Mouse (Mus musculus): ENCODE measurements around the gene Gramd4. TPM values are rescaled to one million over a fixed set of nuclear protein-coding genes. Genes with fewer than 3 reads are reported as not detected.

The Gramd4 gene
- polyA plus RNA-seq, 1 experiment, result 15.0 TPM

DNA sequence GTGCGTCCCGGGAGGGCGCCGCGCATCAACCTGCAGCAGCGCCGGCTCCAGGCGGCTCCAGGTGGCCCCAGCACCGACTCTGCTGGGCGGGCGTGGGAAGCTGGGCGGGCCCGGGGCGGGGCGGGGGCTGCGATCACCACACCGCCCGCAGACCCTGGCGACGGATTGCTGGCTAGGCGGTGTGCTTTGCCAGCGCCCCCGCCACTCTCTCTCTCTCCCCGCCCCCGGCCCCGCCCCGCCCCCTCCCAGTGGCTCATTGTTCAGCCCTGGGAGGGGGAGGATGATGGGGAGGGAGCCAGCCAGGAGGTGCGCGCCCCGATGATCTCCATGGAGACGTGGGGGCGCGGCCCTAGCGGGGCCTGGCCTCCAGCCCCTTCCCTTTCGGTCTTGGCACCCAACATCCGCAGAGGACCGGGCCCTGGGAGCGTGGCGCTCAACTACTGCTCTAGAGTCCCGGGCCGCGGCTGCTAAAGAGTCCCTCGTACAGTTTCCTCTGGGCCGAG, 23.4 kb upstream of the Gramd4 start:
- no peaks in the 10 kb centered on the region for H3K36me3 ChIP-seq (ENCODE audit: control insufficient read depth, insufficient read depth)
- H3K79me2 ChIP-seq (ENCODE audit: control insufficient read depth, insufficient read depth), result no peaks in the 10 kb centered on the region
- H3ac ChIP-seq (ENCODE audit: control insufficient read depth, insufficient read length), result no peak overlapping the region
- H3K27me3 ChIP-seq (ENCODE audit: control insufficient read depth, insufficient read depth, insufficient read length), result peaks cover 47% of the 10 kb centered on the region
- peak overlapping the region; percentile 27 for H3K4me2 ChIP-seq (ENCODE audit: low read depth)
- TF ChIP-seq POLR2AphosphoS2 (IDR thresholded peaks at IDR 0.05; ENCODE audit: insufficient read length, low read depth), result no peak
- no peak for TF ChIP-seq TCF3 (IDR thresholded peaks at IDR 0.05; ENCODE audit: insufficient read length, low read depth)
- no peak for TF ChIP-seq SRF (IDR thresholded peaks at IDR 0.05; ENCODE audit: control insufficient read depth, insufficient read length, low read depth)
- no peak for TF ChIP-seq POLR2A (IDR thresholded peaks at IDR 0.05; ENCODE audit: insufficient read length, low read depth)
- TF ChIP-seq E2F4 (IDR thresholded peaks at IDR 0.05; ENCODE audit: insufficient read depth), result no peak
- no peak for TF ChIP-seq TCF12 (IDR thresholded peaks at IDR 0.05; ENCODE audit: insufficient read depth, poor library complexity, severe bottlenecking)
- TF ChIP-seq USF1 (IDR thresholded peaks at IDR 0.05; ENCODE audit: low read depth), result no peak
- TF ChIP-seq CEBPB (IDR thresholded peaks at IDR 0.05; ENCODE audit: insufficient read depth, poor library complexity, severe bottlenecking), result no peak
- TF ChIP-seq MAX (IDR thresholded peaks at IDR 0.05; ENCODE audit: low read depth), result no peak
- TF ChIP-seq MYOG (IDR thresholded peaks at IDR 0.05; ENCODE audit: control insufficient read depth in 1 of 3, insufficient read depth in 1 of 3, insufficient read length in 2 of 3, low read depth in 2 of 3), result no peak
- no peak for TF ChIP-seq REST (IDR thresholded peaks at IDR 0.05; ENCODE audit: insufficient read depth, insufficient read length)
- no peak for TF ChIP-seq MYOD1 (IDR thresholded peaks at IDR 0.05; ENCODE audit: control insufficient read depth in 1 of 3, insufficient read length in 2 of 3, low read depth in 2 of 3)
- H3K4me3 ChIP-seq, result no peak overlapping the region

- Histone ChIP-seq H3K4me3 (no peak overlapping the region), H3K79me2 (ENCODE audit: control insufficient read depth, insufficient read depth) (no peaks in the 10 kb centered on the region), H3K27me3 (ENCODE audit: control insufficient read depth, insufficient read depth, insufficient read length) (peaks cover 53% of the 10 kb centered on the region), H3K4me2 (ENCODE audit: low read depth) (peak overlapping the region; percentile 27), H3ac (ENCODE audit: control insufficient read depth, insufficient read length) (no peak overlapping the region), H3K36me3 (ENCODE audit: control insufficient read depth, insufficient read depth) (no peaks in the 10 kb centered on the region)
- TF ChIP-seq USF1 (IDR thresholded peaks at IDR 0.05; ENCODE audit: low read depth), result no peak
- TF ChIP-seq CEBPB (IDR thresholded peaks at IDR 0.05; ENCODE audit: insufficient read depth, poor library complexity, severe bottlenecking), result no peak
- no peak for TF ChIP-seq TCF3 (IDR thresholded peaks at IDR 0.05; ENCODE audit: insufficient read length, low read depth)
- TF ChIP-seq POLR2AphosphoS2 (IDR thresholded peaks at IDR 0.05; ENCODE audit: insufficient read length, low read depth), result no peak
- TF ChIP-seq REST (IDR thresholded peaks at IDR 0.05; ENCODE audit: insufficient read depth, insufficient read length), result no peak
- TF ChIP-seq SRF (IDR thresholded peaks at IDR 0.05; ENCODE audit: control insufficient read depth, insufficient read length, low read depth), result no peak
- TF ChIP-seq TCF12 (IDR thresholded peaks at IDR 0.05; ENCODE audit: insufficient read depth, poor library complexity, severe bottlenecking), result no peak
- TF ChIP-seq MYOD1 (IDR thresholded peaks at IDR 0.05; ENCODE audit: control insufficient read depth in 1 of 3, insufficient read length in 2 of 3, low read depth in 2 of 3), result no peak
- TF ChIP-seq E2F4 (IDR thresholded peaks at IDR 0.05; ENCODE audit: insufficient read depth), result no peak
- TF ChIP-seq MAX (IDR thresholded peaks at IDR 0.05; ENCODE audit: low read depth), result no peak
- no peak for TF ChIP-seq POLR2A (IDR thresholded peaks at IDR 0.05; ENCODE audit: insufficient read length, low read depth)
- no peak for TF ChIP-seq MYOG (IDR thresholded peaks at IDR 0.05; ENCODE audit: control insufficient read depth in 1 of 3, insufficient read depth in 1 of 3, insufficient read length in 2 of 3, low read depth in 2 of 3)
Measured at GRCm38 (mm10) chr15:86034781-86035360, 22.6 kb upstream of the Gramd4 start.

- H3K27me3 ChIP-seq (ENCODE audit: control insufficient read depth, insufficient read depth, insufficient read length), result peaks cover 52% of the 10 kb centered on the region
- TF ChIP-seq MYOD1 (IDR thresholded peaks at IDR 0.05; ENCODE audit: control insufficient read depth in 1 of 3, insufficient read length in 2 of 3, low read depth in 2 of 3), result no peak
- TF ChIP-seq MYOG (IDR thresholded peaks at IDR 0.05; ENCODE audit: control insufficient read depth in 1 of 3, insufficient read depth in 1 of 3, insufficient read length in 2 of 3, low read depth in 2 of 3), result no peak
- TF ChIP-seq TCF12 (IDR thresholded peaks at IDR 0.05; ENCODE audit: insufficient read depth, poor library complexity, severe bottlenecking), result no peak
- TF ChIP-seq REST (IDR thresholded peaks at IDR 0.05; ENCODE audit: insufficient read depth, insufficient read length), result no peak
- TF ChIP-seq POLR2AphosphoS2 (IDR thresholded peaks at IDR 0.05; ENCODE audit: insufficient read length, low read depth), result no peak
- no peak for TF ChIP-seq MAX (IDR thresholded peaks at IDR 0.05; ENCODE audit: low read depth)
- TF ChIP-seq USF1 (IDR thresholded peaks at IDR 0.05; ENCODE audit: low read depth), result no peak
- TF ChIP-seq TCF3 (IDR thresholded peaks at IDR 0.05; ENCODE audit: insufficient read length, low read depth), result no peak
- no peak for TF ChIP-seq POLR2A (IDR thresholded peaks at IDR 0.05; ENCODE audit: insufficient read length, low read depth)
- TF ChIP-seq SRF (IDR thresholded peaks at IDR 0.05; ENCODE audit: control insufficient read depth, insufficient read length, low read depth), result no peak
- TF ChIP-seq E2F4 (IDR thresholded peaks at IDR 0.05; ENCODE audit: insufficient read depth), result no peak
Measured at GRCm38 (mm10) chr15:86035913-86036312, 21.6 kb upstream of the Gramd4 start.

GRCm38 (mm10) chr15:86038802-86039201, 18.7 kb upstream of the Gramd4 start:
- Histone ChIP-seq H3ac (ENCODE audit: control insufficient read depth, insufficient read length) (no peak overlapping the region), H3K4me3 (no peak overlapping the region), H3K36me3 (ENCODE audit: control insufficient read depth, insufficient read depth) (no peaks in the 10 kb centered on the region), H3K27me3 (ENCODE audit: control insufficient read depth, insufficient read depth, insufficient read length) (peaks cover 50% of the 10 kb centered on the region), H3K4me2 (ENCODE audit: low read depth) (no peak overlapping the region), H3K79me2 (ENCODE audit: control insufficient read depth, insufficient read depth) (no peaks in the 10 kb centered on the region)
- TF ChIP-seq TCF12 (IDR thresholded peaks at IDR 0.05; ENCODE audit: insufficient read depth, poor library complexity, severe bottlenecking), result no peak
- no peak for TF ChIP-seq MYOG (IDR thresholded peaks at IDR 0.05; ENCODE audit: control insufficient read depth in 1 of 3, insufficient read depth in 1 of 3, insufficient read length in 2 of 3, low read depth in 2 of 3)
- TF ChIP-seq POLR2A (IDR thresholded peaks at IDR 0.05; ENCODE audit: insufficient read length, low read depth), result no peak
- no peak for TF ChIP-seq CEBPB (IDR thresholded peaks at IDR 0.05; ENCODE audit: insufficient read depth, poor library complexity, severe bottlenecking)
- TF ChIP-seq E2F4 (IDR thresholded peaks at IDR 0.05; ENCODE audit: insufficient read depth), result no peak
- no peak for TF ChIP-seq MYOD1 (IDR thresholded peaks at IDR 0.05; ENCODE audit: control insufficient read depth in 1 of 3, insufficient read length in 2 of 3, low read depth in 2 of 3)
- no peak for TF ChIP-seq POLR2AphosphoS2 (IDR thresholded peaks at IDR 0.05; ENCODE audit: insufficient read length, low read depth)
- no peak for TF ChIP-seq TCF3 (IDR thresholded peaks at IDR 0.05; ENCODE audit: insufficient read length, low read depth)
- TF ChIP-seq REST (IDR thresholded peaks at IDR 0.05; ENCODE audit: insufficient read depth, insufficient read length), result no peak
- TF ChIP-seq USF1 (IDR thresholded peaks at IDR 0.05; ENCODE audit: low read depth), result no peak

More at GRCm38 (mm10) chr15:86035913-86036312, 21.6 kb upstream of the Gramd4 start:
- Histone ChIP-seq H3K4me3 (no peak overlapping the region), H3K4me2 (ENCODE audit: low read depth) (no peak overlapping the region), H3K79me2 (ENCODE audit: control insufficient read depth, insufficient read depth) (no peaks in the 10 kb centered on the region), H3K36me3 (ENCODE audit: control insufficient read depth, insufficient read depth) (no peaks in the 10 kb centered on the region), H3ac (ENCODE audit: control insufficient read depth, insufficient read length) (no peak overlapping the region)

All from myocyte (in vitro differentiated cells).